Mouse (Mus musculus): ENCODE data around the gene Cdc20b.

GRCm38 (mm10) chr13:113061746-113062145 is 26.8 kb downstream of the Cdc20b start:
- TF ChIP-seq POLR2A (IDR thresholded peaks at IDR 0.05; ENCODE audit: insufficient read length, low read depth) (no peak), USF1 (IDR thresholded peaks at IDR 0.05; ENCODE audit: low read depth) (no peak), TCF12 (IDR thresholded peaks at IDR 0.05; ENCODE audit: insufficient read depth, poor library complexity, severe bottlenecking) (no peak), E2F4 (IDR thresholded peaks at IDR 0.05; ENCODE audit: insufficient read depth) (no peak)

Data from myocyte (in vitro differentiated cells).